Mouse (Mus musculus) hindbrain, embryonic 10.5 days (tissue): ENCODE measurements around the gene Astn1. TPM values are rescaled to one million over a fixed set of nuclear protein-coding genes. Genes with fewer than 3 reads are reported as not detected.

Experiments
- DNase-seq: peaks from one replicate; pipeline ENCODE4 v3.0.0-alpha.2; 2017; ENCODE audit warnings: low spot score
- H3K27ac ChIP-seq: fragments of 300-500 bp; sonication (generic); 2 replicates; pipeline ENCODE4 v1.5.1; 2016; ENCODE audit warnings: mild to moderate bottlenecking, moderate library complexity
- H3K27me3 ChIP-seq: fragments of 300-500 bp; sonication (generic); 2 replicates; pipeline ENCODE4 v1.6.1; 2016; ENCODE audit warnings: mild to moderate bottlenecking; ENCODE audit not compliant: poor library complexity, insufficient read depth, severe bottlenecking
- H3K36me3 ChIP-seq: fragments of 300-500 bp; sonication (generic); 2 replicates; pipeline ENCODE4 v1.6.1; 2016; ENCODE audit warnings: mild to moderate bottlenecking, moderate library complexity
- H3K4me1 ChIP-seq: fragments of 300-500 bp; sonication (generic); replicated peaks from 2 replicates; pipeline ENCODE4 v1.6.1; 2016; ENCODE audit warnings: mild to moderate bottlenecking
- H3K4me3 ChIP-seq: fragments of 300-500 bp; sonication (generic); 2 replicates; pipeline ENCODE4 v1.5.1; 2016; ENCODE audit warnings: mild to moderate bottlenecking, moderate library complexity
- H3K9me3 ChIP-seq: fragments of 300-500 bp; sonication (generic); 2 replicates; pipeline ENCODE4 v1.6.1; 2016; ENCODE audit warnings: mild to moderate bottlenecking, moderate library complexity
- WGBS: fragments of 180-500 bp; shearing (Covaris S2); methylation state at CpG from one replicate; pipeline ENCODE4 v1.1.7; 2016; 5-methylcytosine and 5-hydroxymethylcytosine counted together
- polyA plus RNA-seq: library from polyadenylated mRNA; unstranded; fragments of >200 nt; fragmentation: Nextera tagmentation; extraction: Ambion mirVana; gene quantifications from 2 replicates; pipeline ENCODE4 v1.2.1, GENCODE M21; 2016

Gene Astn1
- polyA plus RNA-seq, 1 experiment from 2014 or later, result 9.1 TPM

DNA sequence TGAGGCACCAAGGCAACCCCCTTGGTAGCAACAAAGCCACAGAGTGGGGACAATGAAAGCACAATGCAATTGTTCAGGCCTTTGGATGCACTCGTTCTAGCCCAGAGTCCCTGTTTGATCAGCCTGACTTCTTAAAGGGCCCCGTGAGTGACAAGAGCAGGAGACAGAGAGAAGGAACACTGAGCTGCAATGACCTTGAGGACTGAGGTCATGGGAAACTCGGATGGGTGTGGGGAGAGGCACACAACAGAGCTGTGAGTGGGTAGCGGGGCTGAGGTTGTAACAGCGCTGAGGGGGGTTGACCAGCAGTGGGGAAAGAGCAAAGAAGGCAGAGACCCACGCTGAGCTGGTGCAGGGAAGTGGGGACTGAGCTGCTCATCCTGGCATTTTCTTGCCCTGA, 189.9 kb downstream of the Astn1 start:
- Histone ChIP-seq H3K36me3 (no peaks in the 10 kb centered on the region), H3K27me3 (no peaks in the 10 kb centered on the region; the same call in 1 of the 2 replicates), H3K4me1 (peaks cover 73% of the 10 kb centered on the region), H3K4me3 (peak overlapping the region; percentile 26; the same call in 1 of the 2 replicates), H3K27ac (peak overlapping the region; percentile 81), H3K9me3 (no peaks in the 10 kb centered on the region)
- 15% methylated on average over 6 of the region's 6 CpGs for WGBS
- DNase-seq, result peak; percentile 58

DNA sequence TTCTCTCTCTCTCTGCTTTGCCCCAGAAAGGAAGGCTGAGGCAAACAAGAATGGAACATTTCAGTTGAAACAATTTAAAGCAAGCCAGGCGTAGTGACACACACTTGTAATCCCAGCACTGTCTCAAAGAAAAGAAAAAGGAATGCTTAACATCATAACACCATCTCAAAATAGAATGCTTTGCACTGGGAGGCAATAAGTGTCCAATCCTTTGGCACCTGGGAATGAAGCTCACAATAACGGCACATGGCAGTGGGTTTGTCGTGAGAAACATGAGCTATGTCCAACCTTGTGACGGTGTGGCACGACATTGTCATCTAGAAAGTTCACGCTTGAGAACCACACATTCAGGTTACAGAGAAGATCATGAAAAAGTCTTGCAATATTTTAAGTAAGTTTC, 191.3 kb downstream of the Astn1 start:
- no peaks in the 10 kb centered on the region for H3K36me3 ChIP-seq
- no peak for DNase-seq
- peak overlapping the region; percentile 32; the same call in 1 of the 2 replicates for H3K4me3 ChIP-seq
- peaks cover 59% of the 10 kb centered on the region for H3K4me1 ChIP-seq
- peak overlapping the region; percentile 81 for H3K27ac ChIP-seq
- WGBS, result 80% methylated on average over 6 of the region's 6 CpGs
- no peaks in the 10 kb centered on the region for H3K9me3 ChIP-seq
- no peaks in the 10 kb centered on the region; the same call in 1 of the 2 replicates for H3K27me3 ChIP-seq

DNA sequence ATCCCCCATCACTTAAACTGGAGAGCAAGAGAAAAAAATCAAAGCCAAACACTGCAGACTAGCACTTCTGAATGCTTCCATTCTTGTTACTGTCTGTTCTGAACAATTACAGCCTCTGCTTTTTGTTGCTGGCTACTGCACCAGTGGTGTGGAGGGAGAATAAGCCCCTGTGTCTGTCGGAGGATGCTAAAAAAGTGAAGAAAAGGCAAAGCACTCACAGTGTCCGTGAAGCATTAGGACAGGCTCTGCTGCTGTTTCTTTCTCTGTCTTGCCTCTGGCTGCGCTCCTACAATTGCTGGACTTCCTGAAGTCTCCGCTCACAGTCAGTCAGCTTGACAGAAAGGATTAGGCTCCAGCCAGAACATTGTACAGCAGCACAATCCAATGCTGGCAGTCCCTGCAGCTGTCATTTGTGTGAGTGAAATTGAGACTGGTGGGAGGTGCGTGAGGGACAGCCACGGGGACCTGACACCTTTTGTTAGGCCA, 192.0 kb downstream of the Astn1 start:
- DNase-seq, result peak; percentile 59
- H3K36me3 ChIP-seq, result no peaks in the 10 kb centered on the region
- peak overlapping the region; percentile 32 for H3K4me3 ChIP-seq
- H3K9me3 ChIP-seq, result no peaks in the 10 kb centered on the region
- peak overlapping the region; percentile 81 for H3K27ac ChIP-seq
- H3K4me1 ChIP-seq, result peaks cover 54% of the 10 kb centered on the region
- H3K27me3 ChIP-seq, result no peaks in the 10 kb centered on the region; the same call in 1 of the 2 replicates
- WGBS, result 8% methylated on average over 6 of the region's 6 CpGs

DNA sequence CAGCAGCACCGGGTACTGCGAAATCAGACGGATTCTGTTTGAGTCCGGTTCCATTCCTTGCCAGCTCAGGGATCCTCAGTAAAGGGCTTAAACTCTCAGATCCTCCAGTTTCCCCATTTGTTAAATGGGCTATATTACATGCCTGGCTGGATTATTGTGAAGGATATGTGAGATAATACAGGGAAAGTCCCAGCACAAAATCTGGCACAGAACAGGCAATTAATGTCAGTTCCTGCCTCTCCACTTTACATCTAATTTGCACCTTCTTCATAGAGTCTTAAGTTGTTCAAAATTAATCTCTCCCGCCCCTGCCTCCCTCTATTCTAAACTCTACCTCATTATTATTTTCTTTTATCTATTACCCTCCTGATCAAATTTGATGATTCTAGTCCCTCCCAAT, 211.1 kb downstream of the Astn1 start:
- 96% methylated on average over 5 of the region's 5 CpGs for WGBS
- 0 out of 2 replicates have a peak, but pooled peaks cover 14% of the 10 kb centered on the region for H3K36me3 ChIP-seq

DNA sequence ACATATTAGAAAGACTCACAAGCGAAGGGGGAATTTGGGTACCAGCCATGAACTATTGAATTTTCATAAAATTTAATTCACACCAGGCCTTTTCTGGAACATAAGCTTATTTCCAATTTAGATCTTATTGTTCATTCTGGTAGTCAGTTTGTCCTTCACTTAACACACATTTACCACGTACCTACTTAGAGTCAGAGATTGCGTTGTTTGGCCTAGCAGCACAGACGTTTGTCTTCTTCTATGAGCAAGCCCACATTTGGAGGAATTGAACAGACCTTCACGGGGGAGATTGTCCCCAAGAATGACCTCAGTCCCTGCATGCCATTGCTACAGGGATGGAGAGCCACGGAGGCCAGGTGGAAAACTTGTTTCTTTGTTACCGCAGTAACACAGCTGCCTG, 211.5 kb downstream of the Astn1 start:
- Histone ChIP-seq H3K36me3 (0 out of 2 replicates have a peak, but pooled peaks cover 14% of the 10 kb centered on the region), H3K9me3 (no peaks in the 10 kb centered on the region), H3K4me1 (no peaks in the 10 kb centered on the region), H3K4me3 (no peak overlapping the region), H3K27me3 (no peaks in the 10 kb centered on the region), H3K27ac (no peak overlapping the region)
- WGBS, result 91% methylated on average over 7 of the region's 7 CpGs
- DNase-seq, result no peak

More for the DNA sequence above, 211.1 kb downstream of the Astn1 start:
- no peak overlapping the region for H3K27ac ChIP-seq
- H3K4me1 ChIP-seq, result no peaks in the 10 kb centered on the region
- no peaks in the 10 kb centered on the region for H3K27me3 ChIP-seq
- H3K9me3 ChIP-seq, result no peaks in the 10 kb centered on the region
- no peak overlapping the region for H3K4me3 ChIP-seq
- no peak for DNase-seq

DNA sequence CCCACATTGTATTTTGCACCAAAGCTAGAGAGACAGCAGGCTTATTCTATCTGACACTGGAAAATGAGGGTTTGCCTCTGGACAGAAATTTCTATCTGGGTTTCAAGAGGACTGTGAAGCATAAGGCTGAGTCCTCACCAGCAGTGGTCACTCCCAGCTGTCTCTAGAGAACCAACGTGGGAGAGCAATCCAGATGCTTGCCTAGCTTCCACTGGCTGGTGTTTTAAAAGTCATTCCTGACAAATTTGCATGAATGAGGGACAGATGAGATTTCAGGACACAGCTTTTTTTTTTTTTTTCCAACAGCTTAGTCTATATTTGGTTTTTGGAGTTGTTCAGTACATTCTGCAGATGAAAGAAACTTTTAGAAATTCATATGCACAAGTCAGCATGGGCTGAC, 213.9 kb downstream of the Astn1 start:
- Histone ChIP-seq H3K36me3 (0 out of 2 replicates have a peak, but pooled peaks cover 14% of the 10 kb centered on the region), H3K4me1 (no peaks in the 10 kb centered on the region), H3K9me3 (no peaks in the 10 kb centered on the region), H3K4me3 (no peak overlapping the region), H3K27me3 (no peaks in the 10 kb centered on the region), H3K27ac (no peak overlapping the region)
- no peak for DNase-seq
- 65% methylated on average over 1 of the region's 1 CpGs for WGBS

DNA sequence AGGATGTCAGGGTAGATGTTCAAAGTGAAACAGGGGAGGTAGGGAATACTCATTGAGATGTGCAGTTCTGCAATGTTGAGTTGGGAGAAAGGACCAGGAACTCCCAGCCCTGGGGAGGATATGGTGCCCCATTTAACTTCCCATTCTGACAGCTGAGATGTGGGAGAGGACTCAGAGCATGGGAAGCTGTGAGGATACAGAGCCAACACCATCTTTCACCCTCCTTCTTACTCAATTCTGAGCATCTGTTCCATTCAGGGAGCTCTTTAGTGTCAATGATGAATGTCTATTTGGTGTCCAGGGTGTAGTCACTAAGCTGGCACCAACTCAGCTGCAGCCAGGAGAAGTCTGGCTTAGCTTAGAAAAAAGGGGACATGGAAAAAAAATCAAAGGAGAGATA, 219.7 kb downstream of the Astn1 start:
- H3K4me1 ChIP-seq, result no peaks in the 10 kb centered on the region
- no peak overlapping the region for H3K27ac ChIP-seq
- no peaks in the 10 kb centered on the region for H3K9me3 ChIP-seq
- DNase-seq, result no peak
- H3K27me3 ChIP-seq, result no peaks in the 10 kb centered on the region
- H3K36me3 ChIP-seq, result peaks cover 2% of the 10 kb centered on the region; the same call in 1 of the 2 replicates
- no peak overlapping the region for H3K4me3 ChIP-seq

DNA sequence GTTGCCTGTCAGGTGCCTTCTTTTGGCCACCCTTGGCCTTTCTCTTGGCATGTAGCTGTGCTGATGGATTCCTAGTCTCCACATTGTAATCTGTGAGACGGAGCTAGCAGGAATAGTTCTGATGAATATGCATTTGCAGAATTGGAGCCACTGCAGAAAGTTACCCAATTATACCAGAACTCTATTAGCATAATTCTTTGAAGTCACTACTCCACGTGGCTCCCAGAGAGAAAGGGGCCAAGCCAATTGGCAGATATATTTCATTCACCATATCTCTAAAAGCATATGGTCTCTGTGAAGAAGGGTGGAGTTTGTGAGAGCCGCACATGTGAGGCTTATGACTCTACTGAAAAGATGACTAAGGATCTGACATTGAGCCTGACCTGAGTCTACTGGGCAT, 226.8 kb downstream of the Astn1 start:
- Histone ChIP-seq H3K36me3 (peaks cover 7% of the 10 kb centered on the region; the same call in 1 of the 2 replicates), H3K4me3 (no peak overlapping the region), H3K4me1 (0 out of 2 replicates have a peak, but pooled peaks cover 3% of the 10 kb centered on the region), H3K9me3 (no peaks in the 10 kb centered on the region), H3K27ac (no peak overlapping the region), H3K27me3 (no peaks in the 10 kb centered on the region)
- WGBS, result 81% methylated on average over 3 of the region's 3 CpGs
- DNase-seq, result no peak

DNA sequence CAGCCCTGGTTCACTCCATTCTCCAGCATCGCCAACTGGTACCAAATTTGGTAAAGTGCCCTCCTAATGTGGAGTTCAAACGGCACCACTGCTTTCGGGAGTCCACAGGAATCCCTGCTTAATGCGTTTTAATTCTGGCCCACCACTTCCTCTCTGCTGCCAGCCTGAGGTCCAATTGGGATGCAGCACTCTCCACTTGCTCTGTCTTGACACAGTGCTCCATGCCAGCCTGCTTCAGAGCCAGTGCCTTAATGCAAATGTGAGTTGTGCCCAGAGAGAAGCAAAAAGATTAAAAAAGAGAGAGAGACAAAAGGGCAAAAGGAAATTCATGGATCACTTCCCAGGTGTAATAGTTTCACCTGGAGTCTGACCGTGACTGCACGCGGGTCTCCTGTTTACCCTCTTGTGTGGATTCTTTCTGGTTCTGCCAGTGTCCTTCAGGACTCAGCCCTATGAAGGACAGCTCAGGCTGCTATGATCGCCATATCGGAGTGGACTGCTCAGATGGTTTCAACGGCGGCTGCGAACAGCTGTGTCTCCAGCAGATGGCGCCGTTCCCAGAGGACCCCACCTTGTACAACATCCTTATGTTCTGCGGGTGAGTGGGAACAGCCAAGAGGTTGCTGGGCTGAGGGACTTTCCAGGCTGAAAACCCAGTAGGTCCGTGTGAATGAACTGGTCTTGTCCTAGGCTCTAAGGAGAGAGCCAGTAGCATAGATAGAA, 234.8 kb downstream of the Astn1 start:
- Histone ChIP-seq H3K9me3 (no peaks in the 10 kb centered on the region), H3K4me1 (0 out of 2 replicates have a peak, but pooled peaks cover 3% of the 10 kb centered on the region), H3K36me3 (peaks cover 14% of the 10 kb centered on the region; the same call in 1 of the 2 replicates), H3K27me3 (no peaks in the 10 kb centered on the region), H3K27ac (no peak overlapping the region), H3K4me3 (no peak overlapping the region)
- WGBS, result 46% methylated on average over 16 of the region's 16 CpGs
- DNase-seq, result peak; percentile 66

DNA sequence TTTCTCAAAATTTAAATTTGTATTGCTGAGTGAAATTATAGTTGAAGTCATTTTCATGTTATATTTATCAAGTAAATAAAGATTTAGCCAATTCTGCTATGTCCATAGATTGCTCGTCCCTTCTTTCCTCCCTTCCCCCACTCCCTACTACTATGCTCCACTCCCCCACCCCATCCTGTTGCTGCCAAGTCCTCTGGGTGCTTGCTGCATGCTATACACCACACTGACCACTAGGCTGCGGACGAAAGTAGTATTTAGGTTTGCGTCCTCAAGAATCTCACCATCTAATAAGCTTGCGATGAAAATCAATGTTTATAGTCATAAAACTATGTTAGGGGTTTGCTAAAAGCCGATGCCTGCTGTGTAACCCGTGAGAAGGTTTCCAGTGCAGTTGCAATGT, 235.9 kb downstream of the Astn1 start:
- Histone ChIP-seq H3K4me3 (no peak overlapping the region), H3K27me3 (no peaks in the 10 kb centered on the region), H3K27ac (no peak overlapping the region), H3K4me1 (peaks cover under 1% of the 10 kb centered on the region; the same call in 1 of the 2 replicates), H3K9me3 (no peaks in the 10 kb centered on the region), H3K36me3 (0 out of 2 replicates have a peak, but pooled peaks cover 7% of the 10 kb centered on the region)
- DNase-seq, result no peak
- 84% methylated on average over 7 of the region's 7 CpGs for WGBS

DNA sequence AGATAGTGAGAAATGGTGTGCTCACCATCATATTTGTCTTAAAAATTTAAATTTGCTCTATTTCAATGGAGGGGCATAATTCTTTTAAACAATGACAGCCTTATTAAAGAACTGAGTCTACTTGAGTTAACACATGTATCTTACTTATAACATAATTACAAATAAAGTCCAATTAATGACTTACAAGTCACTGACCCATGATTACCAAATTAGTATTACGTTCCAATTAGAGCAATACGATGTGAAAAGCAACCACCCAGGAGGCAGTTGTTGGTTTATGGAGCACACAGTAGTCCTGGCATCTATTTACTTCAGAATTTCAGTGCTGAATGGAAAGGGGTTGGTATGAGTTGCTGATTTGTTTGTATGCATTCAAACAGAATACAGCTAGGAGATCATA, 237.4 kb downstream of the Astn1 start:
- Histone ChIP-seq H3K27me3 (no peaks in the 10 kb centered on the region), H3K4me1 (no peaks in the 10 kb centered on the region; the same call in 1 of the 2 replicates), H3K36me3 (0 out of 2 replicates have a peak, but pooled peaks cover 7% of the 10 kb centered on the region), H3K27ac (no peak overlapping the region), H3K9me3 (no peaks in the 10 kb centered on the region), H3K4me3 (no peak overlapping the region)
- DNase-seq, result no peak
- WGBS, result 92% methylated on average over 2 of the region's 2 CpGs

DNA sequence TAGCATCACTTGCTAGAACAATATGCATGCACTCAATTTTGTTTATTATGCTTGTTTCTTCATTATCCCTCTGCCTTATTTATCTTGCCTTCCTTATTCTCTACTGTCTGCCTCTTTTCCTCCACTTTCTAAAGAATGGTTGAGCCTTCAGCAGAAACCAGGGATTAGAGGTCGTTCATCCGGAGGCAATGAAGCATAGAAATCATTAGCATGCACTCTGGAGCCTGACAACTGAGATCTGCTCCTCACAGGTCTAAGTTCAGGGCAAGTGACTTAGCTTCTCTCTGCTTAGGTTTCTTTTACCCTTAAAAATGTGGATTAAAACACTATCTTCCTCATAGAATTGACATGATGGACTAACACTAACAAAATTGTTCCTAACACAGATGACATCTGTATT, 241.0 kb downstream of the Astn1 start:
- DNase-seq, result no peak
- H3K27ac ChIP-seq, result no peak overlapping the region
- 41% methylated on average over 2 of the region's 2 CpGs for WGBS
- H3K4me1 ChIP-seq, result no peaks in the 10 kb centered on the region; the same call in 1 of the 2 replicates
- H3K9me3 ChIP-seq, result no peaks in the 10 kb centered on the region
- no peak overlapping the region for H3K4me3 ChIP-seq
- H3K36me3 ChIP-seq, result 0 out of 2 replicates have a peak, but pooled peaks cover 7% of the 10 kb centered on the region
- no peaks in the 10 kb centered on the region for H3K27me3 ChIP-seq

DNA sequence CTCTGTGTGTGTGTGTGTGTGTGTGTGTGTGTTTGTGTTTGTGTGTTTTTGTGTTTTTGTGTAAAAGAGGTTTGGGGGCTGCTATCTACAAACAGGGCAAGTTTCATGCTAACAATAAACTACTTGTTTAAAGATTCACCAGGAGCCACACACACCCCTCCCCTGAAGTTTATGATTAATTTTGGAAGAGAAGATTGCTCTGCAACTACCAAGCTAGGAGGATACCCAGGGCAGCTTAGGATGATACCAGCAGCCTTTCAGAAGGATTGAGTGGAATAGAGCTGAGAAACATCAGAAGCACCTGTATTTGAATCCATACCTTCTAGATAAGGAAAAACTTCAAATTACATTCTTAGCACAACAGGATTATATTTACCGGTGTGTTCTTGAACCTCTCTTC, 242.1 kb downstream of the Astn1 start:
- Histone ChIP-seq H3K36me3 (peaks cover 9% of the 10 kb centered on the region), H3K4me1 (no peaks in the 10 kb centered on the region; the same call in 1 of the 2 replicates), H3K27ac (no peak overlapping the region), H3K27me3 (no peaks in the 10 kb centered on the region), H3K4me3 (no peak overlapping the region), H3K9me3 (no peaks in the 10 kb centered on the region)
- no peak for DNase-seq
- WGBS, result 91% methylated on average over 1 of the region's 1 CpGs
